Mouse (Mus musculus): ENCODE results near the gene Gm17657. TPM values are rescaled to one million over a fixed set of nuclear protein-coding genes. Genes with fewer than 3 reads are reported as not detected.

Gene Gm17657
- polyA plus RNA-seq, 1 experiment from 2014 or later: not detected

GRCm38 (mm10) chr17:29514435-29514834 is 35.0 kb downstream of the Gm17657 start:
- 3% methylated on average over 11 of the region's 11 CpGs for WGBS
- ATAC-seq: peak; percentile 50; the same call in 1 of the 2 replicates
- H3K9ac ChIP-seq (ENCODE audit: low read length): no peak overlapping the region
- no peaks in the 10 kb centered on the region for H3K4me1 ChIP-seq (ENCODE audit: control insufficient read depth, insufficient read depth, low read length)
- H3K4me3 ChIP-seq (ENCODE audit: low read depth, low read length): no peak overlapping the region
- no peaks in the 10 kb centered on the region for H3K36me3 ChIP-seq (ENCODE audit: control insufficient read depth, insufficient read depth, low read length)
- no peaks in the 10 kb centered on the region for H3K27me3 ChIP-seq (replicated peaks; ENCODE audit: control insufficient read depth, insufficient read depth, low read length)
- no peak overlapping the region for H3K27ac ChIP-seq (ENCODE audit: low read depth, low read length)
- peak; percentile 90 for DNase-seq (ENCODE audit: low spot score)
- H3K4me2 ChIP-seq (ENCODE audit: low read length): no peak overlapping the region
- H3K9me3 ChIP-seq (replicated peaks; ENCODE audit: control insufficient read depth, low read length): no peaks in the 10 kb centered on the region

DNA sequence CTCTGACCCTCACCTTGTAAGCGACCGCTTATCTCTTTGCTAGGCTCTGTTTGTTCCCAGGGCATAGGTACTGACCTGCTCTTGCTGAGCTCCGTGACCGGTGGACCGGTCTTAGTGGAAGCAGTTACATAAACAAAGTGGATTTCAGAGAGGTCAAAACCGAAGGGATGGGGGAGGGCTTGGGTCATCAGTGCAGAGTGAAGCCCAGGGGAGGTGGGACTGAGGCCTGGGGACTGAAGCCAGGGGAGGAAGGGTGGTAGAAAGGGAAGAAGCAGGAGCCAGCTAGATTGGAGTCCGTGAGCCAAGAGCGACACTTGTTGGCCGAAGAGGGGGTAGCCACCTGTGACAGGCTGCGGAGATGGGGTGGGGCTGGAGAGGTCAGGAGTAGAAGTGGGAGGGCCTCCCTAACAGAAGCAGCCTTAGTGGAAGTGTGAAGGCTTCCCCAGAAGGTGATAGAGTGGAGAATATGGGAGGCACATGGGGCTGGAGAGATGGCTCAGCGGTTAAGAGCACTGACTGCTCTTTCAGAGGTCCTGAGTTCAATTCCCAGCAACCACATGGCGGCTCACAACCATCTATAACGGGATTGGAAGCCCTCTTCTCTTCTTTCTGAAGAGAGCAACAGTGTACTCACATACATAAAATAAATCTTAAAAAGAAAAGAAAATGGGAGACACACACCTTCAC is 36.3 kb downstream of the Gm17657 start:
- no peaks in the 10 kb centered on the region for H3K4me1 ChIP-seq (ENCODE audit: control insufficient read depth, insufficient read depth, low read length)
- no peaks in the 10 kb centered on the region for H3K9me3 ChIP-seq (replicated peaks; ENCODE audit: control insufficient read depth, low read length)
- H3K27me3 ChIP-seq (replicated peaks; ENCODE audit: control insufficient read depth, insufficient read depth, low read length): no peaks in the 10 kb centered on the region
- H3K27ac ChIP-seq (ENCODE audit: low read depth, low read length): no peak overlapping the region
- no peak overlapping the region for H3K4me3 ChIP-seq (ENCODE audit: low read depth, low read length)
- WGBS: 44% methylated on average over 13 of the region's 13 CpGs
- ATAC-seq (0 out of 2 replicates have a peak, but pooled peaks have one; percentile 20), DNase-seq (ENCODE audit: low spot score) (peak; percentile 53)
- H3K4me2 ChIP-seq (ENCODE audit: low read length): no peak overlapping the region
- no peak overlapping the region for H3K9ac ChIP-seq (ENCODE audit: low read length)
- no peaks in the 10 kb centered on the region for H3K36me3 ChIP-seq (ENCODE audit: control insufficient read depth, insufficient read depth, low read length)

GRCm38 (mm10) chr17:29510691-29511090 is 38.7 kb downstream of the Gm17657 start:
- Histone ChIP-seq H3K27ac (ENCODE audit: low read depth, low read length) (no peak overlapping the region), H3K9ac (ENCODE audit: low read length) (no peak overlapping the region), H3K36me3 (ENCODE audit: control insufficient read depth, insufficient read depth, low read length) (no peaks in the 10 kb centered on the region), H3K9me3 (replicated peaks; ENCODE audit: control insufficient read depth, low read length) (no peaks in the 10 kb centered on the region), H3K4me3 (ENCODE audit: low read depth, low read length) (no peak overlapping the region), H3K4me1 (ENCODE audit: control insufficient read depth, insufficient read depth, low read length) (no peaks in the 10 kb centered on the region), H3K4me2 (ENCODE audit: low read length) (no peak overlapping the region), H3K27me3 (replicated peaks; ENCODE audit: control insufficient read depth, insufficient read depth, low read length) (no peaks in the 10 kb centered on the region)
- no peak for ATAC-seq
- no peak for DNase-seq (ENCODE audit: low spot score)
- 71% methylated on average over 8 of the region's 8 CpGs for WGBS

- ATAC-seq: no peak
- DNase-seq (ENCODE audit: low spot score): no peak
- Histone ChIP-seq H3K4me1 (ENCODE audit: control insufficient read depth, insufficient read depth, low read length) (no peaks in the 10 kb centered on the region), H3K9ac (ENCODE audit: low read length) (no peak overlapping the region), H3K9me3 (replicated peaks; ENCODE audit: control insufficient read depth, low read length) (no peaks in the 10 kb centered on the region), H3K36me3 (ENCODE audit: control insufficient read depth, insufficient read depth, low read length) (no peaks in the 10 kb centered on the region), H3K4me2 (ENCODE audit: low read length) (no peak overlapping the region), H3K27ac (ENCODE audit: low read depth, low read length) (no peak overlapping the region), H3K4me3 (ENCODE audit: low read depth, low read length) (no peak overlapping the region), H3K27me3 (replicated peaks; ENCODE audit: control insufficient read depth, insufficient read depth, low read length) (no peaks in the 10 kb centered on the region)
- WGBS: 76% methylated on average over 12 of the region's 12 CpGs
These were observed 40.4 kb downstream of the Gm17657 start for GRCm38 (mm10) chr17:29508927-29509608.

GRCm38 (mm10) chr17:29503700-29504099 is 45.7 kb downstream of the Gm17657 start:
- Histone ChIP-seq H3K27ac (ENCODE audit: low read depth, low read length) (no peak overlapping the region), H3K9ac (ENCODE audit: low read length) (no peak overlapping the region), H3K4me2 (ENCODE audit: low read length) (no peak overlapping the region), H3K9me3 (replicated peaks; ENCODE audit: control insufficient read depth, low read length) (no peaks in the 10 kb centered on the region), H3K4me1 (ENCODE audit: control insufficient read depth, insufficient read depth, low read length) (0 out of 2 replicates have a peak, but pooled peaks cover 2% of the 10 kb centered on the region), H3K27me3 (replicated peaks; ENCODE audit: control insufficient read depth, insufficient read depth, low read length) (no peaks in the 10 kb centered on the region), H3K36me3 (ENCODE audit: control insufficient read depth, insufficient read depth, low read length) (no peaks in the 10 kb centered on the region), H3K4me3 (ENCODE audit: low read depth, low read length) (no peak overlapping the region)
- DNase-seq (ENCODE audit: low spot score) (no peak), ATAC-seq (no peak)
- 76% methylated on average over 5 of the region's 5 CpGs for WGBS

- no peak overlapping the region for H3K27ac ChIP-seq (ENCODE audit: low read depth, low read length)
- ATAC-seq: no peak
These were observed 46.5 kb downstream of the Gm17657 start for GRCm38 (mm10) chr17:29502669-29503665.

GRCm38 (mm10) chr17:29502005-29502668 is 47.3 kb downstream of the Gm17657 start:
- Histone ChIP-seq H3K9me3 (replicated peaks; ENCODE audit: control insufficient read depth, low read length) (no peaks in the 10 kb centered on the region), H3K27ac (ENCODE audit: low read depth, low read length) (no peak overlapping the region), H3K4me3 (ENCODE audit: low read depth, low read length) (no peak overlapping the region), H3K4me1 (ENCODE audit: control insufficient read depth, insufficient read depth, low read length) (0 out of 2 replicates have a peak, but pooled peaks cover 2% of the 10 kb centered on the region), H3K36me3 (ENCODE audit: control insufficient read depth, insufficient read depth, low read length) (no peaks in the 10 kb centered on the region), H3K4me2 (ENCODE audit: low read length) (no peak overlapping the region), H3K9ac (ENCODE audit: low read length) (no peak overlapping the region), H3K27me3 (replicated peaks; ENCODE audit: control insufficient read depth, insufficient read depth, low read length) (no peaks in the 10 kb centered on the region)
- ATAC-seq (no peak), DNase-seq (ENCODE audit: low spot score) (no peak)
- 81% methylated on average over 7 of the region's 7 CpGs for WGBS

More at GRCm38 (mm10) chr17:29502669-29503665, 46.5 kb downstream of the Gm17657 start:
- no peak overlapping the region for H3K4me3 ChIP-seq (ENCODE audit: low read depth, low read length)
- H3K4me2 ChIP-seq (ENCODE audit: low read length): no peak overlapping the region
- H3K36me3 ChIP-seq (ENCODE audit: control insufficient read depth, insufficient read depth, low read length): no peaks in the 10 kb centered on the region
- DNase-seq (ENCODE audit: low spot score): no peak
- no peaks in the 10 kb centered on the region for H3K27me3 ChIP-seq (replicated peaks; ENCODE audit: control insufficient read depth, insufficient read depth, low read length)
- H3K4me1 ChIP-seq (ENCODE audit: control insufficient read depth, insufficient read depth, low read length): 0 out of 2 replicates have a peak, but pooled peaks cover 2% of the 10 kb centered on the region
- no peak overlapping the region for H3K9ac ChIP-seq (ENCODE audit: low read length)
- H3K9me3 ChIP-seq (replicated peaks; ENCODE audit: control insufficient read depth, low read length): no peaks in the 10 kb centered on the region
- WGBS: 19% methylated on average over 32 of the region's 32 CpGs

DNA sequence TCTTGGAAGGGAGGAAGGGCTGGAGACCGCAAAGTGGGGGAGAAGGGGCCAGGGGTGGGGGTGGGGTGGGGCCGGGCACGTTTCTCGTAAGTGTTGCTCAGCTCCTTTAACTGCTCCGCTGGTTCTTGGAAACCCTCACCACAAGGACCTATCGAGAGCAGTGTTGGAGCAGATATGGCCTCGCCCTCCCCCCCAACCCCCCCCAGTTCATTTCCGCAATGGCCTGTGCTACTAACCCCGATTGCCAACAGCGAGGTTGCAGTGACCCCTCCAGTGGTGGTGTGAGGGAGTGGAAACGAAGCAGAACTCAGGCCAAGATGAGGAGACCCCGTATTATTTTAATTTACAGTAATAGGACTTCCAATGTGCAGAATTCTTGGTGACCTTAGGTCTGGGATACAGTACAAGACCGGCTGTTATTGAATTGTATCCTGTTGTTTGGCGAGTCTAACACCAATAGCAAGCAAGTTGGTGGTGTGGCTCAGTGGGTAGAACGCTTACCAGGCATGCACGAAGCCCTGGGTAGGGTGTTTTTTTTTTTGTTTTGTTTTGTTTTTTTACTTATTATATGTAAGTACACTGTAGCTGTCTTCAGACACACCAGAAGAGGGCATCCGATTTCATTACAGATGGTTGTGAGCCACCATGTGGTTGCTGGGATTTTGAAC is 48.5 kb downstream of the Gm17657 start:
- Histone ChIP-seq H3K4me1 (ENCODE audit: control insufficient read depth, insufficient read depth, low read length) (0 out of 2 replicates have a peak, but pooled peaks cover 2% of the 10 kb centered on the region), H3K36me3 (ENCODE audit: control insufficient read depth, insufficient read depth, low read length) (no peaks in the 10 kb centered on the region), H3K4me2 (ENCODE audit: low read length) (no peak overlapping the region), H3K27me3 (replicated peaks; ENCODE audit: control insufficient read depth, insufficient read depth, low read length) (no peaks in the 10 kb centered on the region), H3K27ac (ENCODE audit: low read depth, low read length) (no peak overlapping the region), H3K4me3 (ENCODE audit: low read depth, low read length) (no peak overlapping the region), H3K9ac (ENCODE audit: low read length) (no peak overlapping the region), H3K9me3 (replicated peaks; ENCODE audit: control insufficient read depth, low read length) (no peaks in the 10 kb centered on the region)
- no peak for ATAC-seq
- DNase-seq (ENCODE audit: low spot score): no peak
- 81% methylated on average over 17 of the region's 17 CpGs for WGBS
